Mouse (Mus musculus): ENCODE results near the gene Wdr31.

DNA sequence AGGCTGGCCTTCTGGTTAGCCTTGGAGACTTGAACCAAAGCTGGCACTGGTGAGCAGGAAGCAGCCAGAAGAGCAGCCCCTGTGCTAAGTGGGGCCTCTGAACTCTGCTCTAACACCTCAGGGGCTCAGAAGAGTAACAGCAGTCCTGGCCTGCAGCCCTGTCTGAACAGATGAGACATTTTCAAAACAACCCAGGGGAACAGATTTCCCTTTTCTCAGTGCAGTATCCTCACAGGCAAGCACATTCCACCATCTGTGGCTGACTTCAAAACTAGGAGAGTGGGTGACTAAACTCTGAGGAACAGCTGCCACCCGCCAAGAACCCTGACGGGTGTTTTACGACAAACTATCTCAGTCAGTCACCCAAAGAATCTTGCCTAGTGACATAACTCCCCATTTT is 11.6 kb downstream of the Wdr31 start:
- TF ChIP-seq CTCF (IDR thresholded peaks at IDR 0.05; ENCODE audit: control insufficient read depth, insufficient read depth, low read length) (no peak), POLR2A (IDR thresholded peaks at IDR 0.05; ENCODE audit: borderline replicate concordance, control insufficient read depth, low read depth, low read length) (no peak)
